Mouse (Mus musculus): ENCODE measurements around the gene Hacl1. TPM values are rescaled to one million over a fixed set of nuclear protein-coding genes. Genes with fewer than 3 reads are reported as not detected.

Hacl1 gene
- polyA plus RNA-seq, 1 experiment from 2014 or later, result 14.5 TPM

GRCm38 (mm10) chr14:31586451-31586850 is 54.6 kb downstream of the Hacl1 start:
- no peaks in the 10 kb centered on the region for H3K4me1 ChIP-seq
- no peak overlapping the region for H3K9ac ChIP-seq
- no peaks in the 10 kb centered on the region for H3K27me3 ChIP-seq
- no peak overlapping the region for H3K27ac ChIP-seq
- H3K9me3 ChIP-seq, result no peaks in the 10 kb centered on the region
- H3K36me3 ChIP-seq, result no peaks in the 10 kb centered on the region
- no peak overlapping the region for H3K4me3 ChIP-seq
- no peak overlapping the region for H3K4me2 ChIP-seq
- WGBS, result 80% methylated on average over 8 of the region's 8 CpGs
- no peak for ATAC-seq (ENCODE audit: insufficient number of reproducible peaks, insufficient read depth, low FRiP score, low TSS enrichment, low read depth)

- Histone ChIP-seq H3K9ac (no peak overlapping the region), H3K9me3 (no peaks in the 10 kb centered on the region), H3K27me3 (no peaks in the 10 kb centered on the region), H3K36me3 (no peaks in the 10 kb centered on the region), H3K4me2 (no peak overlapping the region), H3K4me3 (no peak overlapping the region), H3K4me1 (peaks cover 3% of the 10 kb centered on the region; the same call in 1 of the 2 replicates), H3K27ac (no peak overlapping the region)
- WGBS, result 79% methylated on average over 9 of the region's 9 CpGs
- ATAC-seq (ENCODE audit: insufficient number of reproducible peaks, insufficient read depth, low FRiP score, low TSS enrichment, low read depth), result no peak
These were observed 58.0 kb downstream of the Hacl1 start for GRCm38 (mm10) chr14:31583082-31583481.

GRCm38 (mm10) chr14:31577966-31578735 is 62.9 kb downstream of the Hacl1 start:
- Histone ChIP-seq H3K36me3 (no peaks in the 10 kb centered on the region), H3K27ac (no peak overlapping the region), H3K27me3 (no peaks in the 10 kb centered on the region), H3K9ac (no peak overlapping the region), H3K4me1 (peaks cover 26% of the 10 kb centered on the region), H3K4me2 (0 out of 2 replicates have a peak overlapping the region, but pooled peaks have one; percentile 18), H3K9me3 (no peaks in the 10 kb centered on the region), H3K4me3 (no peak overlapping the region)
- WGBS, result 41% methylated on average over 9 of the region's 9 CpGs
- ATAC-seq (ENCODE audit: insufficient number of reproducible peaks, insufficient read depth, low FRiP score, low TSS enrichment, low read depth), result no peak

- no peak for ATAC-seq (ENCODE audit: insufficient number of reproducible peaks, insufficient read depth, low FRiP score, low TSS enrichment, low read depth)
- Histone ChIP-seq H3K4me2 (peak overlapping the region; percentile 18; the same call in 1 of the 2 replicates), H3K9me3 (no peaks in the 10 kb centered on the region), H3K4me3 (no peak overlapping the region), H3K27ac (no peak overlapping the region), H3K9ac (no peak overlapping the region), H3K36me3 (no peaks in the 10 kb centered on the region), H3K4me1 (peaks cover 26% of the 10 kb centered on the region), H3K27me3 (no peaks in the 10 kb centered on the region)
- WGBS, result 41% methylated on average over 10 of the region's 10 CpGs
These were observed 64.0 kb downstream of the Hacl1 start for GRCm38 (mm10) chr14:31576846-31577697.

- ATAC-seq (ENCODE audit: insufficient number of reproducible peaks, insufficient read depth, low FRiP score, low TSS enrichment, low read depth), result no peak
- Histone ChIP-seq H3K4me3 (no peak overlapping the region), H3K36me3 (no peaks in the 10 kb centered on the region), H3K4me2 (no peak overlapping the region), H3K9me3 (no peaks in the 10 kb centered on the region), H3K9ac (no peak overlapping the region), H3K4me1 (peaks cover 26% of the 10 kb centered on the region), H3K27ac (no peak overlapping the region), H3K27me3 (no peaks in the 10 kb centered on the region)
- WGBS, result 71% methylated on average over 9 of the region's 9 CpGs
These were observed 65.2 kb downstream of the Hacl1 start for GRCm38 (mm10) chr14:31575866-31576265.

GRCm38 (mm10) chr14:31574903-31575665 is 66.0 kb downstream of the Hacl1 start:
- H3K4me3 ChIP-seq, result no peak overlapping the region
- H3K9ac ChIP-seq, result no peak overlapping the region
- H3K27me3 ChIP-seq, result no peaks in the 10 kb centered on the region
- no peaks in the 10 kb centered on the region for H3K9me3 ChIP-seq
- H3K36me3 ChIP-seq, result no peaks in the 10 kb centered on the region
- peaks cover 26% of the 10 kb centered on the region for H3K4me1 ChIP-seq
- no peak overlapping the region for H3K27ac ChIP-seq
- 90% methylated on average over 18 of the region's 18 CpGs for WGBS
- no peak overlapping the region for H3K4me2 ChIP-seq
- 0 out of 2 replicates have a peak, but pooled peaks have one; percentile 52 for ATAC-seq (ENCODE audit: insufficient number of reproducible peaks, insufficient read depth, low FRiP score, low TSS enrichment, low read depth)

- H3K27ac ChIP-seq, result no peak overlapping the region
- no peak overlapping the region for H3K9ac ChIP-seq
- 78% methylated on average over 9 of the region's 9 CpGs for WGBS
- ATAC-seq (ENCODE audit: insufficient number of reproducible peaks, insufficient read depth, low FRiP score, low TSS enrichment, low read depth), result no peak
- H3K27me3 ChIP-seq, result no peaks in the 10 kb centered on the region
- H3K36me3 ChIP-seq, result no peaks in the 10 kb centered on the region
- no peak overlapping the region for H3K4me3 ChIP-seq
- no peak overlapping the region for H3K4me2 ChIP-seq
- H3K9me3 ChIP-seq, result no peaks in the 10 kb centered on the region
- peaks cover 28% of the 10 kb centered on the region for H3K4me1 ChIP-seq
These were observed 68.4 kb downstream of the Hacl1 start for GRCm38 (mm10) chr14:31572561-31573175.

GRCm38 (mm10) chr14:31571419-31571818 is 69.7 kb downstream of the Hacl1 start:
- Histone ChIP-seq H3K36me3 (no peaks in the 10 kb centered on the region), H3K9ac (no peak overlapping the region), H3K4me1 (peaks cover 18% of the 10 kb centered on the region), H3K4me2 (no peak overlapping the region), H3K4me3 (no peak overlapping the region), H3K27me3 (no peaks in the 10 kb centered on the region), H3K9me3 (no peaks in the 10 kb centered on the region), H3K27ac (no peak overlapping the region)
- WGBS, result 86% methylated on average over 5 of the region's 5 CpGs
- no peak for ATAC-seq (ENCODE audit: insufficient number of reproducible peaks, insufficient read depth, low FRiP score, low TSS enrichment, low read depth)

- Histone ChIP-seq H3K4me2 (no peak overlapping the region), H3K36me3 (no peaks in the 10 kb centered on the region), H3K9ac (no peak overlapping the region), H3K4me3 (no peak overlapping the region), H3K9me3 (no peaks in the 10 kb centered on the region), H3K27me3 (no peaks in the 10 kb centered on the region), H3K27ac (no peak overlapping the region), H3K4me1 (peaks cover 14% of the 10 kb centered on the region)
- no peak for ATAC-seq (ENCODE audit: insufficient number of reproducible peaks, insufficient read depth, low FRiP score, low TSS enrichment, low read depth)
- 74% methylated on average over 6 of the region's 6 CpGs for WGBS
These were observed 70.7 kb downstream of the Hacl1 start for GRCm38 (mm10) chr14:31570131-31570951.

- WGBS, result 57% methylated on average over 7 of the region's 7 CpGs
- peaks cover 24% of the 10 kb centered on the region for H3K4me1 ChIP-seq
- H3K36me3 ChIP-seq, result no peaks in the 10 kb centered on the region
- no peak for ATAC-seq (ENCODE audit: insufficient number of reproducible peaks, insufficient read depth, low FRiP score, low TSS enrichment, low read depth)
- no peak overlapping the region for H3K4me3 ChIP-seq
- H3K27me3 ChIP-seq, result no peaks in the 10 kb centered on the region
- no peak overlapping the region for H3K4me2 ChIP-seq
- no peak overlapping the region for H3K9ac ChIP-seq
- H3K27ac ChIP-seq, result no peak overlapping the region
- H3K9me3 ChIP-seq, result no peaks in the 10 kb centered on the region
These were observed 71.9 kb downstream of the Hacl1 start for GRCm38 (mm10) chr14:31569151-31569631.
